Mouse (Mus musculus): ENCODE measurements at regions not wholly inside any gene's neighbourhood (a gene's known extent, or its start where the extent isn't known, plus 50 kb on each side); places are given as distances from the start of the nearest gene placed in this dataset.
A peak's percentile ranks its signal among the peaks of the same experiment; 100 is the strongest.

DNA sequence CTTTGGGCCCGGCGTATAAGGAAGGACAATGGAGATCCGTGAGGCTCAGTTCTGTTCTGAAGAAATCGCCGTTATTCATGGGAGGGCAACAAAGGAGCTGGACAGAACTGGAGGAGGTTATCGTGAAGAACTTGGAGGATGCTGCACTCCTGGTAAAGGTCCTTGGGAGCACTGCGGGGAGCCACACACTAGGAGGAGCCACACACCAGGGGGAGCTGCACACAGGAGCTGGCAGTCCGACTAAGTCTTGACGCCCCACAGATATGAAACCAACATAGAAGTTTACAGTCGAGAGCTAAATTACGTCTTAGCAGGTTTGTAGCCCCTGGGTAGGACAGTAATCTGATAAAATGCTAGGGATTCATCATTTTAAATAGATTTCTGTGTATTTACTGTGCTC, 138.1 kb upstream of the Serpine2 start:
- Histone ChIP-seq H3K4me3 (replicated peaks; ENCODE audit: low read depth, low read length) (no peak overlapping the region), H3K9ac (ENCODE audit: low read depth, low read length) (no peak overlapping the region), H3K36me3 (ENCODE audit: insufficient read depth, low read length) (no peaks in the 10 kb centered on the region), H3K27me3 (ENCODE audit: insufficient read depth, low read length) (no peaks in the 10 kb centered on the region), H3K4me2 (ENCODE audit: low read length) (no peak overlapping the region), H3K9me3 (replicated peaks; ENCODE audit: low read length) (no peaks in the 10 kb centered on the region), H3K4me1 (replicated peaks; ENCODE audit: insufficient read depth, low read length) (no peaks in the 10 kb centered on the region), H3K27ac (no peak overlapping the region)
- WGBS: 76% methylated on average over 11 of the region's 11 CpGs
- ATAC-seq (replicated peaks; ENCODE audit: low FRiP score, low read depth) (no peak), DNase-seq (ENCODE audit: low spot score) (peak; percentile 33)
- peak; percentile 57 for TF ChIP-seq CTCF (IDR thresholded peaks at IDR 0.05; ENCODE audit: low read depth)

DNA sequence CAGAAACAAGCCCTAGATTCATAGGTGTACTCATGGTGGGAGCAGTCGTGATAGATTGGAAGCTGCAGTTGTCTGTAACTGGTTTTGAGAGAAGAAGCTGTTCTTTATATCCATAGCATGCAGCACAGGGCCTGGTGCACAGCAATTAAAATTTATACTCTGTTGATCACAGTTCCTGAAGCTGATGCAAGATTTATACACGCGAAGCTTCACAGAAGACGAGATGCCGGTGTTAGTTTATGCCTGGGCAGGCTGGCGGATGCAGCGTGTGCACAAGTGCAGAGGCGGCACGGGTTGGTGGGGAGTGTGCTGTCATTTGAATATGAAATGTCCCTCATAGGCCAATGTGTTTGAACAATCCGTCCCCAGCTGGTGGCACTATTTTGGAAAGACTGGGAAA, 136.9 kb upstream of the Serpine2 start:
- DNase-seq (ENCODE audit: low spot score) (no peak), ATAC-seq (replicated peaks; ENCODE audit: low FRiP score, low read depth) (no peak)
- H3K9me3 ChIP-seq (replicated peaks; ENCODE audit: low read length): no peaks in the 10 kb centered on the region
- 86% methylated on average over 10 of the region's 10 CpGs for WGBS
- no peaks in the 10 kb centered on the region for H3K27me3 ChIP-seq (ENCODE audit: insufficient read depth, low read length)
- no peak overlapping the region for H3K4me2 ChIP-seq (ENCODE audit: low read length)
- H3K36me3 ChIP-seq (ENCODE audit: insufficient read depth, low read length): no peaks in the 10 kb centered on the region
- no peaks in the 10 kb centered on the region for H3K4me1 ChIP-seq (replicated peaks; ENCODE audit: insufficient read depth, low read length)
- H3K27ac ChIP-seq: no peak overlapping the region
- TF ChIP-seq CTCF (IDR thresholded peaks at IDR 0.05; ENCODE audit: low read depth): no peak
- no peak overlapping the region for H3K4me3 ChIP-seq (replicated peaks; ENCODE audit: low read depth, low read length)
- no peak overlapping the region for H3K9ac ChIP-seq (ENCODE audit: low read depth, low read length)

DNA sequence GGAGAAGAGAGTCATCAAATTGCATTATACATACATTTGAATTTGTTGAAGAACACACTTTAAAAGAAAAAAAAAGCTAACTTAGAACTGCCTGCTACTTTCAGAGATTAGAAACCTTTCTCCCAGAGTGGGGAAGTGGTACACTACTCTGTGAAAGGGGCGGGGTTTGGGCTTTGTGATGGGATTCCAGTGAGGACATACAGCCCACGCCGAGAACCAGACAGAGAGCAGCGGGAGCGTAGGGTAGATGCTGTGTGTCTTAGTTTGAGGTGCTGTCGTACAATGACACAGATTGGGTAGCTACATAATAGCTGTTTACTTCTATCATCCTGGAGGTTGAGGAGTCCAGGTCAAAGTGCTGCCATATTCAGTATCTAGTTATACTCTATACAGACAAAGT, 136.5 kb upstream of the Serpine2 start:
- Histone ChIP-seq H3K27ac (no peak overlapping the region), H3K4me3 (replicated peaks; ENCODE audit: low read depth, low read length) (no peak overlapping the region), H3K27me3 (ENCODE audit: insufficient read depth, low read length) (no peaks in the 10 kb centered on the region), H3K9ac (ENCODE audit: low read depth, low read length) (no peak overlapping the region), H3K4me1 (replicated peaks; ENCODE audit: insufficient read depth, low read length) (no peaks in the 10 kb centered on the region), H3K36me3 (ENCODE audit: insufficient read depth, low read length) (no peaks in the 10 kb centered on the region), H3K9me3 (replicated peaks; ENCODE audit: low read length) (no peaks in the 10 kb centered on the region), H3K4me2 (ENCODE audit: low read length) (no peak overlapping the region)
- TF ChIP-seq CTCF (IDR thresholded peaks at IDR 0.05; ENCODE audit: low read depth): no peak
- ATAC-seq (replicated peaks; ENCODE audit: low FRiP score, low read depth) (no peak), DNase-seq (ENCODE audit: low spot score) (no peak)
- 96% methylated on average over 6 of the region's 6 CpGs for WGBS

DNA sequence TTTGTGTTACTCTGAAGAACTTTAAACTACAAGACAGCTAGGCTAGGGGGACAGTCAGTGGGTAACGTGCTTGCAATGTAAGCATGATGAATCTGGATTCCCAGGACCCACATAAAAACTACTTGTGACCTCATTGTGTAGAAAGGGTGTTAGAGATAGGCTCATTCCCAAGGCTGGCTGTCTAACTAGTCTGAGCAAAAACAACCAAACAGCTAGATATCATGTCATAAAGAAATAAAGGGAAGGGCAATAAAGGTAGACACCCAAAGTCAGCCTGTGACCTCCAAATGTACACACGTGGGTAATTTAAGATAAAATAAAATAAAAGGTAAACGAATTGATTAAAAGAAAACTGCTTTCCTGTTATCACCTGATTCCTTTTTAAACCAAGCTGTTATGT, 123.7 kb upstream of the Serpine2 start:
- no peak overlapping the region for H3K27ac ChIP-seq
- no peak for TF ChIP-seq CTCF (IDR thresholded peaks at IDR 0.05; ENCODE audit: low read depth)
- no peak for ATAC-seq (replicated peaks; ENCODE audit: low FRiP score, low read depth)
- H3K4me2 ChIP-seq (ENCODE audit: low read length): no peak overlapping the region
- H3K27me3 ChIP-seq (ENCODE audit: insufficient read depth, low read length): no peaks in the 10 kb centered on the region
- DNase-seq (ENCODE audit: low spot score): no peak
- no peaks in the 10 kb centered on the region for H3K36me3 ChIP-seq (ENCODE audit: insufficient read depth, low read length)
- no peaks in the 10 kb centered on the region for H3K4me1 ChIP-seq (replicated peaks; ENCODE audit: insufficient read depth, low read length)
- H3K4me3 ChIP-seq (replicated peaks; ENCODE audit: low read depth, low read length): no peak overlapping the region
- H3K9ac ChIP-seq (ENCODE audit: low read depth, low read length): no peak overlapping the region
- H3K9me3 ChIP-seq (replicated peaks; ENCODE audit: low read length): no peaks in the 10 kb centered on the region
- WGBS: 69% methylated on average over 3 of the region's 3 CpGs

DNA sequence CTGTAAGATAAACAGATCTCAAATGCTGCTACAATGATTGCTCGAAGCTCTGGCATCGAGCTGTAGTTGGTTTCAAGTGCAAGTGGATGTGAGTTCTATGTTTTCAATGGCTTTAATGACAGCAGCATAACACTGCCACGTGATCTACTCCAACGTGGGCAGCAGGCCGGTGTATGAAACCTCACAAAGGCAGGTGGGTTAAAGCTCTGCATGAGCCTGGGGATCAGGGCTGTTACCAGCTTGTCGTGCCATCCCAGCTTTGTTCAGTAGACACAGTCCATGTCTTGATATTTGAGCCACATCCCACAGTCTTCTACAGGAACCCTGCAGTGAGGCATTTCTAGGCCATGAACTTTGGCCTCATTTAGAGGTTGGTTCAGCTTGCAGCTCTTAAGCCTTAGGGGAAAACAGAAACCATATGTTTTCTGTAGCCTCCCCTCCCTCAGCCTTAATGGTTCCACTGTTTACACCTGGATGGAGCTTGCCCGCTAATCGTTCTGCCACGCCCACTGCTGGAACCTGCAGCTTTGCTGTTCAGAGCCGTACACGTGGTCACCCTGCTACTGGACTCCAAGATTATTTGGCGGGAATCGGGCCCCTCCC, 121.8 kb upstream of the Serpine2 start:
- Histone ChIP-seq H3K4me1 (replicated peaks; ENCODE audit: insufficient read depth, low read length) (no peaks in the 10 kb centered on the region), H3K27me3 (ENCODE audit: insufficient read depth, low read length) (no peaks in the 10 kb centered on the region), H3K9ac (ENCODE audit: low read depth, low read length) (no peak overlapping the region), H3K4me3 (replicated peaks; ENCODE audit: low read depth, low read length) (no peak overlapping the region), H3K9me3 (replicated peaks; ENCODE audit: low read length) (no peaks in the 10 kb centered on the region), H3K27ac (no peak overlapping the region), H3K4me2 (ENCODE audit: low read length) (no peak overlapping the region), H3K36me3 (ENCODE audit: insufficient read depth, low read length) (no peaks in the 10 kb centered on the region)
- ATAC-seq (replicated peaks; ENCODE audit: low FRiP score, low read depth) (no peak), DNase-seq (ENCODE audit: low spot score) (no peak)
- TF ChIP-seq CTCF (IDR thresholded peaks at IDR 0.05; ENCODE audit: low read depth): no peak
- WGBS: 50% methylated on average over 13 of the region's 13 CpGs

DNA sequence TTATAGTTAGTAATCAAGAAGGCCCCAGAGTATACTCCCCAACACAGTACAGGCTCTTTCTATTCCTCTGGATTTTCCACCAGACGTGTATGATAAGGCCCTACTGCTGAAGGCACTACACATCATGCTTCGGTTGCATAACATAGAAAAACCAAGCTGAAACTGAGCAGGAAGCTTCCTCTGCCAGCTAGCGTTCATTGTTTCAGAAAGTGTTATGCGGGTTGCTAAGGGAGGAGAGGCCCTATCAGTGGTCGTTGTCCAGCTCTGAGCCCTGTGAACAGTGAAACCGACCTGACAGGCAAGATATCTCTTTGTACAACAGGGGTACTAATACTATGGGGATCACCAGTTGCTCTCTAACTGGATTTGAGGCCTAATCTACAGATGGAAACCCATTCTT, 118.9 kb upstream of the Serpine2 start:
- Histone ChIP-seq H3K9ac (ENCODE audit: low read depth, low read length) (no peak overlapping the region), H3K36me3 (ENCODE audit: insufficient read depth, low read length) (no peaks in the 10 kb centered on the region), H3K9me3 (replicated peaks; ENCODE audit: low read length) (no peaks in the 10 kb centered on the region), H3K4me2 (ENCODE audit: low read length) (no peak overlapping the region), H3K27me3 (ENCODE audit: insufficient read depth, low read length) (no peaks in the 10 kb centered on the region), H3K4me1 (replicated peaks; ENCODE audit: insufficient read depth, low read length) (no peaks in the 10 kb centered on the region), H3K4me3 (replicated peaks; ENCODE audit: low read depth, low read length) (no peak overlapping the region), H3K27ac (no peak overlapping the region)
- DNase-seq (ENCODE audit: low spot score) (no peak), ATAC-seq (replicated peaks; ENCODE audit: low FRiP score, low read depth) (no peak)
- no peak for TF ChIP-seq CTCF (IDR thresholded peaks at IDR 0.05; ENCODE audit: low read depth)
- 72% methylated on average over 6 of the region's 6 CpGs for WGBS

DNA sequence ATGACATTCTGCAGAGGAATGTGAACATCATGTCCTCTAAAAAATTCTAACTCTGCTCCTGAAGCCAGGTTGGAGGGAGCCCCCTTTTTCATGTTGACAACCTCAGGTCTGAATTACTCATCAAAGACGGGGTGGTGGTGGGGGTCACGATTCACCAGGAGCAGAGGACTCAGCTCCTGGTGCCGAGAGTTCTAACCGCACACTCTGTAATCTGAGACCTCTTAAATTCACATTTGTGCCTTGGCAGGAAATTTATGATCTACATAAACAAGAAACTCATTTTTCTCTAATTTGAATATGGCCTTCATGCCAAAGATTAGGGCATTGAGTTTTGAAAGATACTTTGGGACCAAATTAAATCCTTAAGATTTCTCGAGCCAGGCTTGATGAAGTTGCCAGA, 117.2 kb upstream of the Serpine2 start:
- H3K9me3 ChIP-seq (replicated peaks; ENCODE audit: low read length): no peaks in the 10 kb centered on the region
- no peak overlapping the region for H3K27ac ChIP-seq
- H3K36me3 ChIP-seq (ENCODE audit: insufficient read depth, low read length): no peaks in the 10 kb centered on the region
- H3K4me2 ChIP-seq (ENCODE audit: low read length): no peak overlapping the region
- TF ChIP-seq CTCF (IDR thresholded peaks at IDR 0.05; ENCODE audit: low read depth): no peak
- H3K27me3 ChIP-seq (ENCODE audit: insufficient read depth, low read length): no peaks in the 10 kb centered on the region
- H3K9ac ChIP-seq (ENCODE audit: low read depth, low read length): no peak overlapping the region
- peak; percentile 7 for DNase-seq (ENCODE audit: low spot score)
- H3K4me3 ChIP-seq (replicated peaks; ENCODE audit: low read depth, low read length): no peak overlapping the region
- WGBS: 21% methylated on average over 5 of the region's 5 CpGs
- H3K4me1 ChIP-seq (replicated peaks; ENCODE audit: insufficient read depth, low read length): no peaks in the 10 kb centered on the region
- ATAC-seq (replicated peaks; ENCODE audit: low FRiP score, low read depth): no peak

Measured in kidney, postnatal 0 days (tissue).